Mouse (Mus musculus) heart, postnatal 4 days (tissue): ENCODE data around the gene Esf1. TPM values are rescaled to one million over a fixed set of nuclear protein-coding genes. Genes with fewer than 3 reads are reported as not detected.
"Not testable (repeated sequence)": the region's sequence is repeated elsewhere in the genome, so short reads cannot be mapped to it uniquely, and the experiment has no call there.

Experiments
- DNase-seq: peaks from one replicate; pipeline ENCODE4 v3.0.0; 2021
- total RNA-seq, 2 experiments: library from RNA; stranded (reverse); gene quantifications; 2 replicates each; pipeline ENCODE4 v1.2.3; 2021

The Esf1 gene
- total RNA-seq: 10 to 100 TPM; 16.0 to 17.7 TPM

- DNase-seq: peak; percentile 97
Measured at GRCm38 (mm10) chr2:140170127-140170802, at the start of gene Esf1, which contains the start of gene Ndufaf5. Esf1 (minus strand) TSS chr2:140170564. Ndufaf5 (plus strand) TSS chr2:140170649.

GRCm38 (mm10) chr2:140215965-140216364, 45.6 kb upstream of the Esf1 start:
- DNase-seq: no peak

DNA sequence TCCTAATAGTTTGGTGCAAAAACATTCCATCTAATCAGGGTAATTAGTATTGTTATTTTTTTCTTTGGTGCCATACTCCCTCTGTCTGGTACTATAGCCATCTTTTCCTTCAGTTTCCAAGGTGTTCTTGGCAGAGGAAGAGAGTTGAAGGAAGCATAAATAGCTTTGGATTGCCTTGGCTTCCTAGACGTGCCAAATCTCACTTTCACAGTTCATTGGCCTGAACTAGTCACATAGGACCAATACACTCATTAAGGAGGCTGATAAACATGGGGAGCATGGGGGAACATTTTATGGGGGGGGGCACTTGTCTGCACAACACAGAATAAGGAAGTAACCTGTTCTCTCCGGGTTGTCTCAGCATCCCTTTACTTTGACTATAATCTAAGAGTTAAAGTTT, 45.1 kb upstream of the Esf1 start:
- no peak for DNase-seq

DNA sequence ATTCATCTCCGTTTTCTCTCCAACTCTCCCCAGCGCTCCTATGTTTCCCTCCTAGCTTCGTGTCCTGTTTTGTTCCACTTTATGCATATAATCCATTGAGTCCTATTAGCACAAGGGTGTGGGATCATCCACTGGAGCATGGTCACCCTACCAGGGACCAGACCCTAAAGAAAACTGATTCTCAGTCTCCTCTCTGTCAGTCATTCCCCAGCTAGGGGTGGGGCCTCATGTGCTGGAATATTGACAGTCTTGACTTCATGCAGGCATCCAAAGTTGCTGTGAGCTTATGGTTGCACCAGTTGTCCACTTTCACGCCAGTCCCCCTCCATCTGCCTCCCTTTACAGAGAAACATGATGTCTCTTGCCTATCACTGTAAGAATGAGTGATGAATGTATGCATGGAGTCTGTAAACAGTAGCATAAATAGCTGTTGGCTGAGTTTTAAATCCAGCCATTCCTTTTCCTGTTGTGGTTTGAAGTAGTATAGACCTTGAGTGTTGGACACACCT, 44.2 kb upstream of the Esf1 start:
- no peak for DNase-seq

GRCm38 (mm10) chr2:140203756-140204155, 33.4 kb upstream of the Esf1 start:
- no peak for DNase-seq

- peak; percentile 14 for DNase-seq
Measured at GRCm38 (mm10) chr2:140202573-140202972, 32.2 kb upstream of the Esf1 start.

DNA sequence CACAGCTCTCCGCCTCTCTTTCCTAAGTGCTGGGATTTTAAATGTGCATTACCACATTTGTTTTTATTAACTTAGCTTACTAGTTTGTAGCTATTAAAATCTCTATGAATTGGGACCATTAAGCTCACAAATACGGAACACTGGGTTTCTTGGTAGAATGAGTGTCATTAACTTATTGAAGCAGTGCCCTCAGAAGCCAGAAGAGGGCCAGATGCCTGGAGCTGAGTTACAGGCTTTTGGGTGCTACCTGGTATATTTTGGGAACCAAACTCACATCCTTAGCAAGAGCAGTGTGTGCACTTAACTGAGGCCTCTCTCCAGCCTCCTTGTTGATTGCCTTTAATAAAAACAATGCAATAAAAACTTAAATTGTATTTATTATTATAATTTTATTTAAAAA, 30.3 kb upstream of the Esf1 start:
- DNase-seq: no peak

DNA sequence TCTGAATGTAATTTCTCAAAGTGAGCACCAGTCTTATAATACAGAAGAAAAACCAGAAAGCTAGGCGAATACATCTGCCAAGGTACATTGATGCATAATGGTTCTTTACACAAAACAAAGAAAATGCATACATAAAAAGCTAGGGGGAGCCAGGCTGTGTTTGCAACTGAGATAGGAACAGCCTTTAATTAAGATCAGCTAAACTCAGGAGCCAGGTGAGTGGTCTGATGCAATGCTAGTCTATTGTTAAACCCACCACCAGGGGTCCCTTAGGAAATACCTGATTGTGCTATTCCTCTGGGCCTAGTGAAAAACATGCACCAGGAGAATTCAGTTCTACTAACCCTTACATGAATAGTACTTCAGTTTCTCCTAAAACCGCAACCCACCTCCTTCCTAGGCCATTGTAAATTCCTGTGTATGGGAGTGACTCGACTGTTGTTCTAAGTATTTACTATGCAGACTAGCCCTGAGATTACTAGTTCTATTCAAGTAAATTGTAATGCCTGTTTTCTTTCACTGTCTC, 15.4 kb upstream of the Esf1 start:
- not testable (repeated sequence) for DNase-seq

GRCm38 (mm10) chr2:140170803-140171553, 614 bp upstream of the Esf1 start:
- DNase-seq: no peak

DNA sequence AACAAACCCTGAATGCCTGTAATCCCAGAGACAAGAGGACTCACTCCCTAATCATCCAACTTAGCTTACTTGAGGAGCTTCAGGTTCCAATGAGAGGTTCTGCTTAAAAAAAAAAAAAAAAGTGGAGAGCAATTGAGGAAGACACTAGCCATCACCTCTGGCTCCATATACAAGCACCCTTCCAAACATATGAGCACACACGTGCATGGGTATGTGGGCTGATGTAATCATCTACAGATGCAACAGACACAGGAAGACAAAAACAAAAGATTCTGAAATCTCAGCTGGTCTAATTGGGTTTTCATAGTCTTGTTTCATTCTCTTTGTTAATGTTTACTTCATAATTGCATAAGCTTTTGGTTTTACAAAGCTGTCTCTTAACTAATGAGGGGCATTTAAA, 1.3 kb downstream of the Esf1 start:
- no peak for DNase-seq

DNA sequence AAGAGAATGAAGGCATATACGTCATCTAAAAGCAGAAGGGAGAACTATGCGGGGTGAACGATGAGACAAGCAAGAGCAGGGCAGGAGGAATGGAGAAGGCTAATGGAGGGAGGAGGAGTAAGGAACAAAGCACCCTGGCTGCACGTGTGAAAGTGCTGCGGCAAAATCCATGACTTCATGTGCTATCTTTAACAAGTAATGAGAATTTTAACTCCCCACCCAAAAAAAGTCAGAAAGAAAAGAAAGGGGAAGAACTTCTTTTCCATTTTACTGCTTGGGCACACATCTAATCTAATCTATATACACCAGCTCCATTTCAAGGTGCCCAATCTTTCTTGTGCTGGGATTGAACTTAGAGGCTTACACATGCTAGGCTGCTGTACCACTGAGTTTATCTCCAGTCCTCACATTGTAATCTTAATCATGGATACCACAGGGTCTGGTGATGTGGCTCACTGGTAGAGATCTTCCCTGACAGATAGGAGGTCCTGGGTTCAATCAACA, 7.0 kb downstream of the Esf1 start:
- no peak for DNase-seq

DNA sequence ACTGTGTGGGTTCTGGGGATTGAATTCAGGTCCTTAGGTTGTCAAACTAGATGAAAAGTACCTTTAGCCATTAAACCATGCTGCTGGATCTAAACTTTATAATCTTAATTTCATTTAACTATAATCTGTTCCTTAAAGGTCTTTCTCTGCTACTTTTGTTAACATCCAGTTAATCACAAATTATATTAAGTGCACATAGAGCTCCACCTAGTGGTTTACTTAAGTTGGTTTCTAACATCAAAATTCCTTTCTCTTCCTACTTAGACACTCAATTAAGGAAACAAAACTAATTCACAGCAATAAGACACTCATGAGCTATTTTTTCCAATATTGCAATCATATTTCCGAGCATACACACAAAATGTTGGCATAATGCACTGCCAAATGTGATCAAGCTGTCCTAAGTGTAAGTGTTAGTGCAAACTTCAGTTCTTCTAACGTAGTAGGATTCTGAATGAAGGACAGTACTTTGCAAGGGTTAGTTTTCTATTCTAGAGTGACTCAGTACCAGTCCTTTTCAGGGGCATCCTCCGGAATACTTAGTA, 11.1 kb downstream of the Esf1 start:
- no peak for DNase-seq

GRCm38 (mm10) chr2:140151743-140152142, 18.6 kb downstream of the Esf1 start, which contains the start of gene Gm17374:
Gm17374 (plus strand) TSS chr2:140152043.
- not testable (repeated sequence) for DNase-seq

DNA sequence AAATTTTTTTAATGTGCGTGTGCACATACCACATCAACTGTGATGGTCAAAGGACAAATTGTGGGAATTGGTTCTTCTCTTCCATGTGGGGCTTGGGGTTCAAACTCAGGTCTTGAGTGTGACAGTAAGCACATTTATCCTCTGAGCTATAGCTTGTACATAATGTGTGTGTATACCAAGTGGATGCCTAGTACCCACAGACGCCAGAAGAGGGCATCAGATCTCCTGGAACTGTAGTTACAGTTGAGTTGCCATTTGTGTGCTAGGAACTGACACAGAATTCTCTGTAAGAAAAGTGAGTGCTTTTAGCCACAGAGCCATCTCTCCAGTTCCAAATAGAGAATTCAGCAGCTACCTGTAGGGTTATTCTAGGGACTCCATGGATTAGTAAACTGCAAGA, 44.8 kb downstream of the Esf1 start:
- DNase-seq: no peak

GRCm38 (mm10) chr2:140113851-140114250, 56.5 kb downstream of the Esf1 start:
- no peak for DNase-seq

- DNase-seq: no peak
Measured at GRCm38 (mm10) chr2:140108945-140109344, 61.4 kb downstream of the Esf1 start.

DNA sequence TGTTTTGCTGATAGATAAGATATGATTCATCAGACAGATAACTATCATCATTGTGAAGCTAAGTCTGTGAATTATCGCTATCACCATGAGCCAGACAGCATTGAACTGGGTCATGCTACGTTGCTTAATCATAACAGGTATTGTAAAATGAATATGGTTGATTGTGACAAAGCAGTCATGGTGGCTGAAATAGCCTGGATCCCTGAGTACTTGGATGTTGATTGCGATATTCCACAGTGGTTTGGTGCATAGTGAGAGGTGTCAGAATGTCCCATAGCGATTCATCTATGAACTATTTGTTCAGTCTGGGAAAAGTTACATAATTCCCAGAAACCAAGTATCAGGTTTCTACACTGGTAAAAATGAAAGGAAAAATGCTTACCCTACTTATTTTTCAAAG, 62.7 kb downstream of the Esf1 start:
- no peak for DNase-seq

DNA sequence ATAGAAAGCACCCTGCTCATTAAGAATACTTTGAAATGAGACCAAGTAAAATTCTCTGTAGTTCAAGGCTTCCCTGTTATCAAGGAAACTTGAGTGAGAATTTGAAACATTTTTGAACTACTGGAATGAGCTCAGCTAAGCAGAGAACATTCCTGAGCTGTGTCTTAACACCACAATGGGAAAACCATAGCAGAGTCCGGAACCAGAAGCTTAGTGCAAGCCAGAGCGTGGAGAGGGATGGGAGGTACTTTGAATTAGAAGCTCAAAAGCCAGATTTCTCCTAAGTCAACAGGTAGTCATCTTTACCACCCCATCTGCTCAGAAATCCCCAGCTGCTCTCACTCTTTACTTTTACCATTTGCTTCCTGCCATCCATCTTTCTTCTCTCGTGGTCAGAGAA, 65.4 kb downstream of the Esf1 start:
- DNase-seq: no peak

DNA sequence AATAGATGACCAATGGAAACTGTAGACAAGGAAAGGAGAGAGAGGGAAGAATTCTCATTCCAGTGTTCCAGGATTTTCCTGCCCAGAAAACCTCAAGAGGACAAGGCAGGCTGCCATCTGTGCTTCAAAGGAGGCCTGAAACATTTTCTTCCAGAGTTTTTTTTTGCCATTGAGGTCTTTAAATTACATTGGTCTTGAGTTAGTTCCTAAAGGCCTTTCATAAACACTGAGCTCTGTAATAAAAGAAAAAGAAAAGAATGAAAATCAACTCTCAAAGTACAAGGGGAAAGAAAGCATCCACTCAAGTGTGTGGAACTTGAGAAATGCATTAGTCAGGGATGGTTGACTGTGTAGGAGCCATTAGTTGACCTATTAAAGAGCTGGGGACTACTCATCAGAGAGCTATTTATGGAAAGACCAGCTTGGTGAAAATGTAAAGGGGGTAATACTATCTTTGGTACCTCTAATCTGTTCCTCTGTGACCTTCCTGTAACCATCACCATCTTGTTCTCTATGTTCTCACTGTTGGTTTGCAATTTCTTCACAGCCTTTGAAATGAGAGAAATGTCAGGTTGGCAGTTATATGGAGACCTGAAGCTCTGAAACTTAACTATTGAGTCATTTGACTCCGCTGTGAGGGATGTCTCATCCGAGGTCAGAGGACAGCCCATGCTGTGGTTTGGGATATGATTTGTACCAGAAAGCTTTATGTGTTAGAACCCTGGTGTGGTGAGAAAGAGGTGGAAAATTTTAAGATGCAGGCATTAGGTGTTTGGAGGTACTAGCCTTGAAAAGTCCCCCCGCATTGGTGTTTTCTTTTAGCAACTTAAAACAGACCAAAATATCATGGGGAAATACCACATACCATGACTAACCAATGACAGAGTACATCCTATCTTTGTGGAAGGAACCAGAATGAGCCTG, 69.6 kb downstream of the Esf1 start:
- DNase-seq: no peak

DNA sequence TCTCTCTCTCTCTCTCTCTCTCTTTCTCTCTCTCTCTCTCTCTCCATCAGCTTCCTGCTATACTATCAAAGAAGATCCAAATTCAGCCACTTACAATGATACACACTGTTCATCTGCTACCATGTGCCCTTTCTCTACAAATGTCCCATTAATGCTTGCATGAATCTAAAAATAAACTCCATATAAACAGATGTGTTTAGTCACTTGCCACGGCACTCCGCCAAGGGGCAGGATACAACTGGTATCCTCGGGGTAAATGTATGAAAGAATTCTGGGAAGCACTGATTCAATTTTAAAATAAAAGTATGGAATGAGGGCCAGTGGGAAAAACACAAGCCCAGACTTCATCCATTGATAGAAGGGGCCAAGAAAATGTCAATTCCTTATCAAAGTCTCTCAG, 70.4 kb downstream of the Esf1 start:
- peak; percentile 11 for DNase-seq

DNA sequence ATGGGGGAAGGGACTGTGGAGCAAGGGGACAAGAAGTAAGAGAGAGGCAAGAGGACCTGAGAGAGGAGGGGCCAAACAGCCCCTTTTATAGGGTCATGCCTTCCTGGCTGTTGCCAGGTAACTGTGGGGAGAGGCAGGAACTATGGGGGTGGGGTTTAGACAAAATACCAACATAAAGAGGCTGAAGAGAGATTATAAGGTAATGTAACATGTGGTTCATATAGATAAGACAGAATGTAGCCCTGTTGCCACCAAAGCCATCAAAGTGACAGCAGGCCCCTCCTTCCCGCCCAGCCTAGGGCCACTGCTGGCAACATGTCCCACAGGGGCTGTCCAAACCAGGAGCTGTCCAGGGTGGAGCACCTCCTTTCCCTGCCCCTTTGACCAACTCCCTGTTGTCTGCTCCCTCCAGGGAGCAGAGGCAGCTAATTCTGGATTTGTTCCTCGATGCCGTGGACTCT, 73.2 kb downstream of the Esf1 start:
- no peak for DNase-seq

DNA sequence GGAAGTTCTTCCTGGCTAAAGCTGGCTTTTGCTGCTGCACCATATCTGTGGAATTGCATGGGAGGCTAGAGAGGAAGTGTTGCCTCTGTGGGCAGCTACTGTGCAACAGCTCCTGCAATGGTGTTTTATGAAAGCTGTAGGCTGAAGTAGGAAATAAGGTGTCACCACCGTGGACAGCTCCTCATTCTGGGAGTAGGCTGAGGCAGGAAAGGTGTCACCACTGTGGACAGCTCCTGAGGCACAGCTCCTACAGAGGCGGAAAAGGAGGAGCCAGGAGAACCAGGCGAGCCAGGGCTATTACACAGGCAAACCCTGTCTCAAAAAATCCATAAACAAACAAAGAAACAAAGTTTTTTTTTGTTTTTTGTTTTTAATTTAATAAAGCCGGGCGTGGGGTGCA, 74.3 kb downstream of the Esf1 start:
- DNase-seq: no peak
